Mouse (Mus musculus): ENCODE measurements at regions not wholly inside any gene's neighbourhood (a gene's known extent, or its start where the extent isn't known, plus 50 kb on each side); places are given as distances from the start of the nearest gene placed in this dataset.

GRCm38 (mm10) chr10:56920711-56921672 is 543.9 kb downstream of the Gja1 start:
- H3K4me3 ChIP-seq (replicated peaks): no peak overlapping the region
- no peak overlapping the region for H3K9ac ChIP-seq
- no peaks in the 10 kb centered on the region for H3K36me3 ChIP-seq
- no peaks in the 10 kb centered on the region for H3K9me3 ChIP-seq
- H3K4me2 ChIP-seq (replicated peaks): peak overlapping the region; percentile 14
- ATAC-seq: no peak
- H3K4me1 ChIP-seq (replicated peaks): peaks cover 6% of the 10 kb centered on the region; the same call in 1 of the 2 replicates
- no peak overlapping the region for H3K27ac ChIP-seq
- H3K27me3 ChIP-seq (replicated peaks): no peaks in the 10 kb centered on the region
- WGBS: 37% methylated on average over 20 of the region's 20 CpGs

- H3K36me3 ChIP-seq: no peaks in the 10 kb centered on the region
- no peak for ATAC-seq
- H3K4me2 ChIP-seq (replicated peaks): no peak overlapping the region
- no peak overlapping the region for H3K9ac ChIP-seq
- no peak overlapping the region for H3K4me3 ChIP-seq (replicated peaks)
- H3K9me3 ChIP-seq: no peaks in the 10 kb centered on the region
- no peaks in the 10 kb centered on the region for H3K27me3 ChIP-seq (replicated peaks)
- H3K4me1 ChIP-seq (replicated peaks): no peaks in the 10 kb centered on the region
- 75% methylated on average over 4 of the region's 4 CpGs for WGBS
- H3K27ac ChIP-seq: no peak overlapping the region
These were observed 551.0 kb upstream of the Hsf2 start for GRCm38 (mm10) chr10:56935174-56935573.

DNA sequence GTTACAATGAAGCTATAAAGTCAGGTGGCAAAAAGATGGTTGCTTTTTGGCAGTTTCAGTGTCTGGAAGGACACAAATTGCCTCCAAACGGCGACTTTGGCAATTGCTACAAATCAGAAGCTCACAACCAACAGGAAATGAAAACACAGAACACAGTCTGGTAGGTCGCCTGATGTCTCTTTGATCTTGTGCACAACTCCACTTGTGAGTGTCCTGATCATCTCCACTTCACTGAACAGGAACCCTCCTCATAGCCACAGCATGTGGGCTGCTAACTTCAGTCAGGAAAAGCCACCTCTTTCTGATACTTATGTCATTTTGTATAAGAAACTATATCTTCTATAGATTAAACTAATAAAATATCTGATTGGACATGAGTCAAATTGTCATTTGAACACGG is 544.2 kb upstream of the Hsf2 start:
- Histone ChIP-seq H3K4me2 (replicated peaks) (no peak overlapping the region), H3K9me3 (no peaks in the 10 kb centered on the region), H3K27me3 (replicated peaks) (no peaks in the 10 kb centered on the region), H3K4me3 (replicated peaks) (no peak overlapping the region), H3K36me3 (no peaks in the 10 kb centered on the region), H3K4me1 (replicated peaks) (no peaks in the 10 kb centered on the region), H3K27ac (no peak overlapping the region), H3K9ac (no peak overlapping the region)
- 62% methylated on average over 4 of the region's 4 CpGs for WGBS
- no peak for ATAC-seq

- no peak overlapping the region for H3K4me3 ChIP-seq (replicated peaks)
- H3K27me3 ChIP-seq (replicated peaks): no peaks in the 10 kb centered on the region
- no peak overlapping the region for H3K27ac ChIP-seq
- 77% methylated on average over 5 of the region's 5 CpGs for WGBS
- H3K4me2 ChIP-seq (replicated peaks): no peak overlapping the region
- H3K4me1 ChIP-seq (replicated peaks): no peaks in the 10 kb centered on the region
- H3K36me3 ChIP-seq: no peaks in the 10 kb centered on the region
- H3K9me3 ChIP-seq: no peaks in the 10 kb centered on the region
- H3K9ac ChIP-seq: no peak overlapping the region
- no peak for ATAC-seq
These were observed 541.6 kb upstream of the Hsf2 start for GRCm38 (mm10) chr10:56944434-56945145.

DNA sequence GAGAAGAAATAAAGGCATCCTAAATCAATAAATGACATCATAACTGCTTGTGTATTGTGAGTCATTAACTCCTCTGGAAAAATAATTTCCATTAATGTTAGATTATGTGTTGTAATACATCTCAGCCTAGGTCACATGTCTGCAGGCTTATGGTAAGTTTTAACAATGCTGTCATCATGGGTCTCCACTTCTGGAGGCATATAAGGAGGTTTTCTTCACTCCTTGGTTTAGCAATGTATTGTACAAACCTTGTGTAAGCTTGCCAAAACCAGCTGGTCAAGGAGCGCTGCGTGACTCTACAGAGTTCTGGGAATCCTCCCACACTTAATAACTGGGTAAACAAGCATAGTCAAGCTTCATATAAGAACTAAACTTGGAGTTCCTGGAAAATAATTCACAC is 529.5 kb upstream of the Hsf2 start:
- WGBS: 76% methylated on average over 2 of the region's 2 CpGs
- H3K4me3 ChIP-seq (replicated peaks): no peak overlapping the region
- ATAC-seq: no peak

DNA sequence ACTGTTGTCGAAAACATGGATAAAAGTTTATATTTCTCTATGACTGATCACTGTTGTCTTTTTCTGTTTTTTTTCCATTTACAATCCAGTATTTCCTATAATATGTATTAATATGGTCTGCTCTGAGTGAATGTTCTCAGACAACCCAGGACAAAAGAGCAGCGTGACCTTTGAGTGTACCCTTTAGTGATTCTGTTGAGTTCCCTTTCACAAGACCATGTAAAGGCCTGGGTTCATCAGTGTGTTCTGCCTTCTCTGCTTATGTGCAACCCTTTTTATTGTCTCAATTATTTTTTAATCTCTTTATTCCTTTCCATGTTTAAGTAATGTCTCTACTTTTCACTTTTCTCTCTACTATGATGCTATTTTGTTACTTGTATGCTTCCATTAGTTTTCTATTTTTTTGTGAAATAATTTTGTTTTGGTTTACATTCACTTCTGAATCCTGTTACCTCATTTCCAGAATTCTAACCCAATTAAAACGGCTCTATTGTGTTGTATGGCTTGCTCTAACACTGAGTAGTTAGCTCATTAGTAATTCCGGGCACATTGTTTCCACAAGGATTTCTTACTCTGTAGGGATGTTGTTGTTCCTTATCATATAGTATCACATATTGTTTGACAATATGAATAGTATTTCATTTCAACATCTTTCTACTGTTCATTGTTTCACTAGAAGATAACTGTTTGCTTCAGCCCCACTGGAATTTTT is 523.9 kb upstream of the Hsf2 start:
- H3K9me3 ChIP-seq: no peaks in the 10 kb centered on the region
- H3K4me1 ChIP-seq (replicated peaks): no peaks in the 10 kb centered on the region
- no peak overlapping the region for H3K4me2 ChIP-seq (replicated peaks)
- ATAC-seq: no peak
- 81% methylated on average over 4 of the region's 4 CpGs for WGBS
- H3K9ac ChIP-seq: no peak overlapping the region
- no peak overlapping the region for H3K4me3 ChIP-seq (replicated peaks)
- H3K27me3 ChIP-seq (replicated peaks): no peaks in the 10 kb centered on the region
- no peaks in the 10 kb centered on the region for H3K36me3 ChIP-seq
- H3K27ac ChIP-seq: no peak overlapping the region

More for the DNA sequence above, 529.5 kb upstream of the Hsf2 start:
- Histone ChIP-seq H3K9me3 (no peaks in the 10 kb centered on the region), H3K36me3 (no peaks in the 10 kb centered on the region), H3K27ac (no peak overlapping the region), H3K27me3 (replicated peaks) (no peaks in the 10 kb centered on the region), H3K9ac (no peak overlapping the region), H3K4me2 (replicated peaks) (no peak overlapping the region), H3K4me1 (replicated peaks) (no peaks in the 10 kb centered on the region)

GRCm38 (mm10) chr10:56963215-56963614 is 523.0 kb upstream of the Hsf2 start:
- no peak for ATAC-seq

DNA sequence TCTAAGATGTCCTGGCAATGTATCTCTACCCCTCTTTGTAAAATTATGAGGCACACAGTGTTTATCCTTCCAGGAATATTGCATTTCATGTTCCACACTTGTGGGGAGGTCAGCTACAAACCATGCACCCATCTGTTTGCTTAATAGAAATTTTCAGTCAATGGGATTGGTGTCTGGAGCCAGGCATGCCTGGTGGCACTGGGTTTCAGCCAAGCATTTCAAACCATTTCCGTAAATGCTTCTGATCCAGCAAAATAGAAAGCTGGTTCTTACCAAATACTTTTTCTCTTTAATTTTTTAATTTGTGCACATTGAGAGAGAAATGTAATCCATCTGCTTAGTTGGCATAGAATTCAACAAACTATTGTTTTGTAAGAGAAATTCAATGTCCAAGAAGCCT is 517.3 kb upstream of the Hsf2 start:
- 85% methylated on average over 1 of the region's 1 CpGs for whole genome bisulfite sequencing
- ATAC-seq: no peak

More at GRCm38 (mm10) chr10:56963215-56963614, 523.0 kb upstream of the Hsf2 start:
- Histone ChIP-seq H3K27me3 (replicated peaks) (no peaks in the 10 kb centered on the region), H3K9me3 (no peaks in the 10 kb centered on the region), H3K4me3 (replicated peaks) (no peak overlapping the region), H3K9ac (no peak overlapping the region), H3K27ac (no peak overlapping the region), H3K4me2 (replicated peaks) (no peak overlapping the region), H3K36me3 (no peaks in the 10 kb centered on the region), H3K4me1 (replicated peaks) (no peaks in the 10 kb centered on the region)
- 63% methylated on average over 3 of the region's 3 CpGs for WGBS

DNA sequence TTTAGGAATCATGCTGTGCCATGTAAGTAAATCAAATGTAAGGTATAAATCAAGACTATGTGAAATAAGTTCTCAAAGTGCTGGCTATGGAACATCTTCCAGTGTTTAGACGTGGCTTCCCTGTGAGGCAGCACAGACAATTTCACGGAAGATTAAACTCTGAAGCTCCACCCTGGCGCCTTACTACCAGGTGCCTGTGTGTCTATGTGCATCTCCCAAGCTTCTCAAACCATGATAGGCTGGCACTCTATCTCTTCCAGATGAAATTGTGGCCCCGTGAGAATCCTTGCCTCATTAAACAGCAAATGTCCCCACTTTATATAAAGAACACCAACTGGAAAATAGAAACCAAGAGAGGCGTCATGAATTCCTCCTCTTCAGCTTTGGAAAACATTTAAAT is 511.4 kb upstream of the Hsf2 start:
- H3K36me3 ChIP-seq: no peaks in the 10 kb centered on the region
- H3K27me3 ChIP-seq (replicated peaks): no peaks in the 10 kb centered on the region
- no peaks in the 10 kb centered on the region for H3K9me3 ChIP-seq
- no peak overlapping the region for H3K4me2 ChIP-seq (replicated peaks)
- 89% methylated on average over 5 of the region's 5 CpGs for WGBS
- H3K4me3 ChIP-seq (replicated peaks): no peak overlapping the region
- no peak for ATAC-seq
- H3K4me1 ChIP-seq (replicated peaks): no peaks in the 10 kb centered on the region
- H3K9ac ChIP-seq: no peak overlapping the region
- no peak overlapping the region for H3K27ac ChIP-seq

More for the DNA sequence above, 517.3 kb upstream of the Hsf2 start:
- Histone ChIP-seq H3K4me1 (replicated peaks) (no peaks in the 10 kb centered on the region), H3K4me2 (replicated peaks) (no peak overlapping the region), H3K4me3 (replicated peaks) (no peak overlapping the region), H3K27me3 (replicated peaks) (no peaks in the 10 kb centered on the region), H3K36me3 (no peaks in the 10 kb centered on the region), H3K27ac (no peak overlapping the region), H3K9ac (no peak overlapping the region), H3K9me3 (no peaks in the 10 kb centered on the region)

DNA sequence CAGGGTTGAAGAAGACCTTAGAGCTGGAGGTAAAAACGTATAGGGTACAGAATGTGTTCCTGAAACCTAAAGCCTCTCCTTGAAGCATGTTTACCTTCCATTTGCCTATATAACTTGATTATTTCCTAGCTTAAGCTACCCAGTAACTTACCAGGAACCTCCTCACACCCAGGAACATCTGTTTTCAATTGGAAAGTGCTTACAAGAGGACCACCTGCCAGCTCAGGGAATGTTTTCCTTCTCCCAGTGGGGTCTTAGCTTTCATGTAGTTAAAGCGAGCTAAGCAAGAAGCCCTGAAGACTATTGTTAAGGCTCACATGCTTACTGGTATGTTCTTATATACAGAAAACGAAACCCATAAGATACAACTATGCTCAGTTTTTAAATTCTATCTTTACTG is 506.6 kb upstream of the Hsf2 start:
- H3K4me2 ChIP-seq (replicated peaks): no peak overlapping the region
- ATAC-seq: no peak
- no peaks in the 10 kb centered on the region for H3K27me3 ChIP-seq (replicated peaks)
- no peaks in the 10 kb centered on the region for H3K36me3 ChIP-seq
- no peak overlapping the region for H3K27ac ChIP-seq
- H3K4me3 ChIP-seq (replicated peaks): no peak overlapping the region
- H3K4me1 ChIP-seq (replicated peaks): no peaks in the 10 kb centered on the region
- no peaks in the 10 kb centered on the region for H3K9me3 ChIP-seq
- H3K9ac ChIP-seq: no peak overlapping the region
- 34% methylated on average over 3 of the region's 3 CpGs for WGBS

- no peaks in the 10 kb centered on the region for H3K36me3 ChIP-seq
- WGBS: 58% methylated on average over 3 of the region's 3 CpGs
- no peak for ATAC-seq
- no peak overlapping the region for H3K9ac ChIP-seq
- no peaks in the 10 kb centered on the region for H3K27me3 ChIP-seq (replicated peaks)
- no peaks in the 10 kb centered on the region for H3K9me3 ChIP-seq
- no peak overlapping the region for H3K27ac ChIP-seq
- no peak overlapping the region for H3K4me2 ChIP-seq (replicated peaks)
- H3K4me1 ChIP-seq (replicated peaks): no peaks in the 10 kb centered on the region
- H3K4me3 ChIP-seq (replicated peaks): no peak overlapping the region
These were observed 505.4 kb upstream of the Hsf2 start for GRCm38 (mm10) chr10:56980821-56981220.

- 78% methylated on average over 8 of the region's 8 CpGs for WGBS
- Histone ChIP-seq H3K4me2 (replicated peaks) (no peak overlapping the region), H3K36me3 (no peaks in the 10 kb centered on the region), H3K9me3 (no peaks in the 10 kb centered on the region), H3K27ac (no peak overlapping the region), H3K27me3 (replicated peaks) (no peaks in the 10 kb centered on the region), H3K9ac (no peak overlapping the region), H3K4me1 (replicated peaks) (no peaks in the 10 kb centered on the region), H3K4me3 (replicated peaks) (no peak overlapping the region)
- no peak for ATAC-seq
These were observed 503.5 kb upstream of the Hsf2 start for GRCm38 (mm10) chr10:56982526-56983190.
